Mouse (Mus musculus) adrenal gland, postnatal 36 days (tissue): ENCODE results near the gene Pax3. TPM values are rescaled to one million over a fixed set of nuclear protein-coding genes. Genes with fewer than 3 reads are reported as not detected.

ENCODE experiments used
- DNase-seq, 2 experiments: peaks; one replicate each; pipeline ENCODE4 v3.0.0; 2021; ENCODE audit warnings: mixed read lengths in 1 of 2
- total RNA-seq, 2 experiments: library from RNA; stranded (reverse); gene quantifications; 2 replicates each; pipeline ENCODE4 v1.2.3; 2021

Gene Pax3
- total RNA-seq, 2 experiments from 2014 or later: not detected

- no peak for DNase-seq
Observed at GRCm38 (mm10) chr1:78081761-78082160, 115.2 kb downstream of the Pax3 start.

GRCm38 (mm10) chr1:78060850-78061249 is 136.1 kb downstream of the Pax3 start:
- no peak for DNase-seq

- no peak for DNase-seq
Observed at GRCm38 (mm10) chr1:78057939-78058338, 139.0 kb downstream of the Pax3 start.

- no peak for DNase-seq
Observed at GRCm38 (mm10) chr1:78053677-78054076, 143.3 kb downstream of the Pax3 start.

Other genes with a start within 250 kb of the Pax3 start
- gene Sgpp2, start 113.2 kb upstream of the Pax3 start, total RNA-seq: 1 to 10 TPM in 1 of 2 experiments, under 1 TPM in 1; 0.82 to 1.1 TPM